Mouse (Mus musculus) neural tube, embryonic 15.5 days (tissue): ENCODE measurements around the gene Mpzl1. TPM values are rescaled to one million over a fixed set of nuclear protein-coding genes. Genes with fewer than 3 reads are reported as not detected.
A peak's percentile ranks its signal among the peaks of the same experiment; 100 is the strongest.
"Not testable (repeated sequence)": the region's sequence is repeated elsewhere in the genome, so short reads cannot be mapped to it uniquely, and the experiment has no call there.

Experiments
- ATAC-seq: fragments of 200-750 bp; cut with Nextera tagmentation; 2 replicates; pipeline ENCODE4 v1.8.0; 2017; ENCODE audit warnings: mild to moderate bottlenecking, moderate TSS enrichment, moderate library complexity; ENCODE audit not compliant: low FRiP score
- H3K27ac ChIP-seq: fragments of 300-500 bp; sonication (generic); replicated peaks from 2 replicates; pipeline ENCODE4 v1.5.1; 2015; ENCODE audit warnings: mild to moderate bottlenecking, inconsistent platforms
- H3K27me3 ChIP-seq: fragments of 300-500 bp; sonication (generic); replicated peaks from 2 replicates; pipeline ENCODE4 v1.6.1; 2015; ENCODE audit warnings: inconsistent platforms
- H3K36me3 ChIP-seq: fragments of 300-500 bp; sonication (generic); 2 replicates; pipeline ENCODE4 v1.6.1; 2015; ENCODE audit warnings: inconsistent platforms
- H3K4me1 ChIP-seq: fragments of 300-500 bp; sonication (generic); 2 replicates; pipeline ENCODE4 v1.6.1; 2015; ENCODE audit warnings: inconsistent platforms
- H3K4me2 ChIP-seq: fragments of 300-500 bp; sonication (generic); 2 replicates; pipeline ENCODE4 v1.6.1; 2015; ENCODE audit warnings: inconsistent platforms, mild to moderate bottlenecking, moderate library complexity
- H3K4me3 ChIP-seq: fragments of 300-500 bp; sonication (generic); replicated peaks from 2 replicates; pipeline ENCODE4 v1.5.1; 2015; ENCODE audit warnings: mild to moderate bottlenecking, inconsistent platforms
- H3K9ac ChIP-seq: fragments of 300-500 bp; sonication (generic); replicated peaks from 2 replicates; pipeline ENCODE4 v1.6.1; 2015; ENCODE audit warnings: mild to moderate bottlenecking, inconsistent platforms
- H3K9me3 ChIP-seq: fragments of 300-500 bp; sonication (generic); replicated peaks from 2 replicates; pipeline ENCODE4 v1.6.1; 2016; ENCODE audit warnings: inconsistent platforms
- WGBS: fragments of 180-500 bp; shearing (Covaris S2); methylation state at CpG from one replicate; pipeline ENCODE4 v1.1.7; 2015; ENCODE audit warnings: mixed read lengths; 5-methylcytosine and 5-hydroxymethylcytosine counted together
- polyA plus RNA-seq: library from polyadenylated mRNA; unstranded; fragments of >200 nt; fragmentation: Nextera tagmentation; extraction: Ambion mirVana; gene quantifications from 2 replicates; pipeline ENCODE4 v1.2.1, GENCODE M21; 2015

Gene Mpzl1
- polyA plus RNA-seq, result 159 and 163 TPM in 2 replicates

- ATAC-seq, result peak; percentile 99
- Histone ChIP-seq H3K9me3 (no peaks in the 10 kb centered on the region), H3K4me2 (peak within 1 kb of the TSS; percentile 77), H3K36me3 (no peaks in the 10 kb centered on the region), H3K4me1 (peaks cover 48% of the 10 kb centered on the region), H3K27me3 (no peaks in the 10 kb centered on the region), H3K27ac (peak within 1 kb of the TSS; percentile 98), H3K4me3 (peak within 1 kb of the TSS; percentile 86), H3K9ac (peak within 1 kb of the TSS; percentile 91)
- WGBS, result 1% methylated on average over 59 of the region's 73 CpGs
These were observed at the start of gene Mpzl1 for GRCm38 (mm10) chr1:165634151-165634884. Gene Mpzl1 (minus strand): TSS chr1:165634538.

GRCm38 (mm10) chr1:165682056-165682853 is 47.9 kb upstream of the Mpzl1 start:
- Histone ChIP-seq H3K4me2 (no peak overlapping the region), H3K36me3 (no peaks in the 10 kb centered on the region), H3K9me3 (no peaks in the 10 kb centered on the region), H3K4me3 (no peak overlapping the region), H3K27ac (no peak overlapping the region), H3K27me3 (no peaks in the 10 kb centered on the region), H3K4me1 (no peaks in the 10 kb centered on the region), H3K9ac (no peak overlapping the region)
- no peak for ATAC-seq
- WGBS, result 77% methylated on average over 18 of the region's 18 CpGs

DNA sequence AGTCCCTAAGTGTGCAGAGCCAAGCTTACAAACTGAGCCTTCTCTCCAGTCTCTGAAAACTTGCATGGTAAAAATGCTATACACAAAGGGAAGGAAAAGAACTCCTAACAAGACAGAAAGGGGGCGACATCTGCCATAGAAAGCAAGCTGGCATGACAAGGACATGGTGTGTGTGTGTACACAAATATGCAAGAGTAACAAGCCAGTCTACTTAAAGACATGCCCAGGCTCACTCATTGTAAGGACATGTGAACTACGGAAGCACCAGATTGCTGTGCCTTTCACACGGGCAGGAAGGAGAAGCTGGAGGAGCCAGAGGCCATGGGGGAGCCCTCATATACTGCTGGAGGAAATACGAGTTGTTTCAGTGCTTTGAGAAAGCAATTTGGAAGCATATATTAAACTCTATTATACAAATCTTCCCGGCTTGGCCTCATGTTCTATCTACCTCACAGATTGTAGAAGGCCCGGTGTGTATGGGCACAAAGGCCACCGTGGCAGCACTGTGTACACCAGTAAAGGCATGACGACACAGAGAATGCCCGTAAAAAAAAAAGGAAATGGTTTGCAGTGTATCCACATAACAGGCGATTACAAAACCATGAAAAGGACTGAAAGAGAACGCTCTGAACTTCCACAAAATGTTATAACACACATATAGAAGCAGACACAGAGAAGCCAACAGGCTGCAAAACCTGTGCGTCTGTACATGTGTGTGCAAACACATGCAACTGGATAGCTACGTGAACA is 46.9 kb upstream of the Mpzl1 start:
- H3K9me3 ChIP-seq, result no peaks in the 10 kb centered on the region
- H3K4me3 ChIP-seq, result no peak overlapping the region
- ATAC-seq, result no peak
- H3K9ac ChIP-seq, result no peak overlapping the region
- no peaks in the 10 kb centered on the region for H3K4me1 ChIP-seq
- no peaks in the 10 kb centered on the region for H3K27me3 ChIP-seq
- 65% methylated on average over 13 of the region's 13 CpGs for WGBS
- H3K36me3 ChIP-seq, result no peaks in the 10 kb centered on the region
- no peak overlapping the region for H3K4me2 ChIP-seq
- no peak overlapping the region for H3K27ac ChIP-seq

- H3K36me3 ChIP-seq, H3K4me2 ChIP-seq, H3K27ac ChIP-seq, ATAC-seq, H3K4me3 ChIP-seq, H3K27me3 ChIP-seq, H3K9me3 ChIP-seq, H3K4me1 ChIP-seq, H3K9ac ChIP-seq: not testable (repeated sequence)
These were observed 45.7 kb upstream of the Mpzl1 start for GRCm38 (mm10) chr1:165680086-165680485.

DNA sequence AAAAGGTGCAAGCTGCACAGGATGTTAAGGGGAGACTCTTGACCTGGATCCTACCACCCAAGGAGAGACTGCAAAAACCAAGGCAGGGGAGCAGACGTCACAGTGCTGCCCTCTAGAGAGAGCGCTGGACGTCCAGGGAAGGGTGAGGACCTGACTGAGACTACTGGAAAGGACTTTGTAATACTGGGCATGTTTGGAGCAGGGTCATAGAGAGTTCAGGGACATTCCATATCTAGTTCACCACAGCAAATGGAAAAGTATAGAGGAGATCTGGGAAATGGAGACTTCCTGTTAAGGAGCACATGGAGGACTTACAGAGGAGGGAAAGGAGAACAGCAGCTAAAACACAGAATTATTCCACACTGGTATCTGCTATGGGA is 45.3 kb upstream of the Mpzl1 start:
- 51% methylated on average over 3 of the region's 3 CpGs for WGBS
- Histone ChIP-seq H3K9ac (no peak overlapping the region), H3K27ac (no peak overlapping the region), H3K4me1 (no peaks in the 10 kb centered on the region), H3K9me3 (no peaks in the 10 kb centered on the region), H3K4me2 (no peak overlapping the region), H3K36me3 (no peaks in the 10 kb centered on the region), H3K4me3 (no peak overlapping the region), H3K27me3 (no peaks in the 10 kb centered on the region)
- ATAC-seq, result no peak

- ATAC-seq, result no peak
- Histone ChIP-seq H3K27ac (no peak overlapping the region), H3K9me3 (no peaks in the 10 kb centered on the region), H3K4me2 (no peak overlapping the region), H3K9ac (no peak overlapping the region), H3K36me3 (no peaks in the 10 kb centered on the region), H3K27me3 (no peaks in the 10 kb centered on the region), H3K4me1 (no peaks in the 10 kb centered on the region), H3K4me3 (no peak overlapping the region)
- WGBS, result 71% methylated on average over 15 of the region's 15 CpGs
These were observed 44.7 kb upstream of the Mpzl1 start for GRCm38 (mm10) chr1:165678861-165679617.

DNA sequence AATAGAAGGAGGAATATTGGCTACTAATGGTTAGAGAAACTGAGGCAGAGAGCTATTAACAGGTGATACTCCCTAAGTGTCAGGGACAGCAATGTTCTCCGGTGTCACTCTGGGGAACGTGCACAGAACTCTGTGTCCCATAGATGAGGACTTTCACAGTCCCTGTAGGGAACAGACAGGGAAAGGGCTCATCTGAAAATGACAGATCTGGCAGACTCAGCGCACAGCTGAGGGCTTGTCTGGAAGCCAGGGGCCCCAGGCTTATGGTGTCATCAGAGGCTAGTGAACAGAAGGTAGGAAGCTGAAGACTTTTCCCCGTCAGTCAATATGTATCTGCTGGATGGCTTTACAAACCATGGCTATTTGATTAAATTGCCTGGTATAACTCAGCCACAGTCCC is 43.2 kb upstream of the Mpzl1 start:
- 69% methylated on average over 4 of the region's 4 CpGs for WGBS
- ATAC-seq, result no peak

GRCm38 (mm10) chr1:165676993-165677392 is 42.7 kb upstream of the Mpzl1 start:
- H3K4me1 ChIP-seq, result no peaks in the 10 kb centered on the region
- no peak for ATAC-seq
- H3K27me3 ChIP-seq, result no peaks in the 10 kb centered on the region
- H3K4me3 ChIP-seq, result no peak overlapping the region
- no peaks in the 10 kb centered on the region for H3K9me3 ChIP-seq
- no peak overlapping the region for H3K9ac ChIP-seq
- WGBS, result 84% methylated on average over 3 of the region's 3 CpGs
- no peaks in the 10 kb centered on the region for H3K36me3 ChIP-seq
- no peak overlapping the region for H3K27ac ChIP-seq
- no peak overlapping the region for H3K4me2 ChIP-seq

More for the DNA sequence above, 43.2 kb upstream of the Mpzl1 start:
- Histone ChIP-seq H3K27me3 (no peaks in the 10 kb centered on the region), H3K9ac (no peak overlapping the region), H3K9me3 (no peaks in the 10 kb centered on the region), H3K4me2 (no peak overlapping the region), H3K36me3 (no peaks in the 10 kb centered on the region), H3K4me3 (no peak overlapping the region), H3K4me1 (no peaks in the 10 kb centered on the region), H3K27ac (no peak overlapping the region)

- Histone ChIP-seq H3K4me1 (no peaks in the 10 kb centered on the region), H3K36me3 (no peaks in the 10 kb centered on the region), H3K27me3 (no peaks in the 10 kb centered on the region), H3K27ac (no peak overlapping the region), H3K4me3 (no peak overlapping the region), H3K4me2 (no peak overlapping the region), H3K9ac (no peak overlapping the region), H3K9me3 (no peaks in the 10 kb centered on the region)
- no peak for ATAC-seq
- WGBS, result 91% methylated on average over 9 of the region's 9 CpGs
These were observed 40.8 kb upstream of the Mpzl1 start for GRCm38 (mm10) chr1:165675167-165675566.

DNA sequence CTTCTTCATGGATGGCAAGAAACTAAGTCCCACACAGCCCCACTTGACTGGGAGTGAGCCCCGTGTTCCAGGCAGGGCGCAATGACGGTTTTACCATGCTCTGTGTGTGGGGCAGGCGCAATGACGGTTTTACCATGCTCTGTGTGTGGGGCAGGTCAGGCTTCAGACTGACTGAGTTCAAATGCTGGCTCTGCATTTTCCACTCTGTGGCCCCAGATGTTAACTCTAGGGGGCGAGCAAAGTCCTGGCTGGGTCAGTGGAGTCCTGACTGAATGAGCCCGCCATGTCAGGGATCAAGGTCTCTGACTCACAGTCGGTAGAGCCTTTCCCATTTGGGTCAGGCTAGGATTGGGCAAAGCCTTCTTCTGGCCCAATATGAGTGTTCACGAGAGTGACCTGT is 38.0 kb upstream of the Mpzl1 start:
- Histone ChIP-seq H3K36me3 (no peaks in the 10 kb centered on the region), H3K4me1 (0 out of 2 replicates have a peak, but pooled peaks cover 2% of the 10 kb centered on the region), H3K4me2 (no peak overlapping the region), H3K9ac (no peak overlapping the region), H3K27me3 (no peaks in the 10 kb centered on the region), H3K4me3 (no peak overlapping the region), H3K9me3 (no peaks in the 10 kb centered on the region), H3K27ac (no peak overlapping the region)
- 78% methylated on average over 9 of the region's 9 CpGs for WGBS
- ATAC-seq, result no peak

DNA sequence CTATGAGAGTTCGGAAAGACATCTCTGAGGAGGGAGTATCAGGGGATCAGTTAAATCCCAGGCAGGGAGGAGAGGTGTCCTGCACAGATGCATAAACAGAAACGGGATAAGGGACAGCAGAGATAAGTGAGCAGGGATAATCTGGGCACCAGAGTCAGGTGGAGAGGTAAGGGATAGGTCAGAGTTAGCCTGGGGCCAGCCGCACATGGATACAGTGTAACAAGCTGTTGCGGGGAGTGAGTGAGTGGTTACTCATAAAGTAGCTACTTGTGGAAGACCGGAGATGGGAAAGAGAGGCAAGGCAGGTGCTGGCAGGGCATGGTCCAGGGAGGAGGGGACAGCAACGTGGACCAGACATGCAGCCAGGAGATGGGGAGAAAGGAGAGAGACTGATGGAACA is 35.7 kb upstream of the Mpzl1 start:
- 87% methylated on average over 6 of the region's 6 CpGs for WGBS

More for the DNA sequence above, 35.7 kb upstream of the Mpzl1 start:
- H3K4me2 ChIP-seq, result no peak overlapping the region
- no peaks in the 10 kb centered on the region for H3K36me3 ChIP-seq
- ATAC-seq, result no peak
- no peaks in the 10 kb centered on the region for H3K9me3 ChIP-seq
- H3K9ac ChIP-seq, result no peak overlapping the region
- H3K4me3 ChIP-seq, result no peak overlapping the region
- H3K27ac ChIP-seq, result no peak overlapping the region
- H3K4me1 ChIP-seq, result 0 out of 2 replicates have a peak, but pooled peaks cover 4% of the 10 kb centered on the region
- H3K27me3 ChIP-seq, result no peaks in the 10 kb centered on the region
